Mouse (Mus musculus): ENCODE measurements around the gene Alcam. TPM values are rescaled to one million over a fixed set of nuclear protein-coding genes. Genes with fewer than 3 reads are reported as not detected.

Gene Alcam
- polyA plus RNA-seq, 1 experiment from 2014 or later = 18.2 TPM

GRCm38 (mm10) chr16:52432072-52432471 lies 21.8 kb downstream of the Alcam start:
- WGBS = 92% methylated on average over 1 of the region's 1 CpGs
- no peak overlapping the region for H3K4me3 ChIP-seq
- no peaks in the 10 kb centered on the region for H3K36me3 ChIP-seq
- no peaks in the 10 kb centered on the region for H3K4me1 ChIP-seq (replicated peaks)
- no peaks in the 10 kb centered on the region for H3K27me3 ChIP-seq (ENCODE audit: insufficient read depth, poor library complexity, severe bottlenecking)
- no peaks in the 10 kb centered on the region for H3K9me3 ChIP-seq
- no peak for DNase-seq (ENCODE audit: low spot score)
- H3K27ac ChIP-seq = no peak overlapping the region

DNA sequence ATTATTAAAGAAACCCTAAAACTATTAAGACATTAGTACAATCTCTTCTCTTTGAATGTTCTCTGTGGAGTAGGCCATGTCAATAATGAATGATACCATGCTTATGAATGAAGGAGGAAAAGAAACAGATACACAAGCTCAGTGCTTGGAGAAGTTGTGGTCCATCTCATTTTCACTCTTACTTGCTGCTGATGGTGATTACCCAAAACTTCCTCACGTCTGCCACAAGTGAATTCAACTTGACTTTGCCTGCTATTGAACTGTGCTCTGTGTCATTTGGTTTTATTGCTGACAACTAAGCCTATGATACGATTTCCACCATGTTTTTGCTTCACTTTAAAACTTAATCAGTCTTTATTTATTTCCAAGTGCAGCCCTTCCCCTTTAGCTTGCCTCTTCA lies 22.3 kb downstream of the Alcam start:
- Histone ChIP-seq H3K9me3 (no peaks in the 10 kb centered on the region), H3K27me3 (ENCODE audit: insufficient read depth, poor library complexity, severe bottlenecking) (no peaks in the 10 kb centered on the region), H3K36me3 (no peaks in the 10 kb centered on the region), H3K27ac (no peak overlapping the region), H3K4me1 (replicated peaks) (no peaks in the 10 kb centered on the region), H3K4me3 (no peak overlapping the region)
- 86% methylated on average over 2 of the region's 2 CpGs for WGBS
- no peak for DNase-seq (ENCODE audit: low spot score)

- Histone ChIP-seq H3K27ac (no peak overlapping the region), H3K9me3 (no peaks in the 10 kb centered on the region), H3K4me3 (no peak overlapping the region), H3K36me3 (no peaks in the 10 kb centered on the region), H3K4me1 (replicated peaks) (no peaks in the 10 kb centered on the region), H3K27me3 (ENCODE audit: insufficient read depth, poor library complexity, severe bottlenecking) (no peaks in the 10 kb centered on the region)
- no peak for DNase-seq (ENCODE audit: low spot score)
- WGBS = 82% methylated on average over 3 of the region's 3 CpGs
Observed at GRCm38 (mm10) chr16:52430073-52430472, 23.8 kb downstream of the Alcam start.

- no peak for DNase-seq (ENCODE audit: low spot score)
- no peaks in the 10 kb centered on the region for H3K27me3 ChIP-seq (ENCODE audit: insufficient read depth, poor library complexity, severe bottlenecking)
- H3K4me1 ChIP-seq (replicated peaks) = no peaks in the 10 kb centered on the region
- no peaks in the 10 kb centered on the region for H3K36me3 ChIP-seq
- H3K27ac ChIP-seq = no peak overlapping the region
- H3K4me3 ChIP-seq = no peak overlapping the region
- no peaks in the 10 kb centered on the region for H3K9me3 ChIP-seq
Observed at GRCm38 (mm10) chr16:52429661-52430060, 24.2 kb downstream of the Alcam start.

GRCm38 (mm10) chr16:52428505-52428904 lies 25.4 kb downstream of the Alcam start:
- H3K27me3 ChIP-seq (ENCODE audit: insufficient read depth, poor library complexity, severe bottlenecking) = no peaks in the 10 kb centered on the region
- WGBS = 80% methylated on average over 4 of the region's 4 CpGs
- no peaks in the 10 kb centered on the region for H3K4me1 ChIP-seq (replicated peaks)
- no peaks in the 10 kb centered on the region for H3K9me3 ChIP-seq
- no peak overlapping the region for H3K4me3 ChIP-seq
- H3K27ac ChIP-seq = no peak overlapping the region
- DNase-seq (ENCODE audit: low spot score) = no peak
- no peaks in the 10 kb centered on the region for H3K36me3 ChIP-seq

- WGBS = 82% methylated on average over 5 of the region's 5 CpGs
- no peak overlapping the region for H3K4me3 ChIP-seq
- no peaks in the 10 kb centered on the region for H3K4me1 ChIP-seq (replicated peaks)
- H3K27me3 ChIP-seq (ENCODE audit: insufficient read depth, poor library complexity, severe bottlenecking) = no peaks in the 10 kb centered on the region
- no peaks in the 10 kb centered on the region for H3K9me3 ChIP-seq
- no peak for DNase-seq (ENCODE audit: low spot score)
- H3K36me3 ChIP-seq = no peaks in the 10 kb centered on the region
- no peak overlapping the region for H3K27ac ChIP-seq
Observed at GRCm38 (mm10) chr16:52418568-52419158, 35.2 kb downstream of the Alcam start.

DNA sequence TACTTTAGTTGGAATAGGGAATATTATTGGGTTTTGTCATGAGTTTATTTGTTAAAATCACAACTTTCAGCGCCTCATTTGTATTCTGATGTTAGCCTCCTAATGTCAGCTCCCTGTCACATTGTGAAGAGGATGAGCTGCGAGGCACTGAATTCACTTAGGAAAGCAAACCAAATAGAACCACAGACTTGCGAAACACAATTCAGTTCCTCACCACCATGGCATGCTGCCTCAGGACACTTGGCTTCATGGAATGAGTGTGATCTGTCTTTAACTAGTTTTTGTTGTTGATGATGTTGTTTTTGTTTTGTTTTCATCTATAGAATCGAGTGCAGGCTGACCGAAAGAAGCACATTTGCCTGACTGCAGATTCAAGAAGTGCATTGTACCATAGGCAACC lies 35.9 kb downstream of the Alcam start:
- Histone ChIP-seq H3K27ac (no peak overlapping the region), H3K4me3 (no peak overlapping the region), H3K36me3 (no peaks in the 10 kb centered on the region), H3K9me3 (no peaks in the 10 kb centered on the region), H3K4me1 (replicated peaks) (no peaks in the 10 kb centered on the region), H3K27me3 (ENCODE audit: insufficient read depth, poor library complexity, severe bottlenecking) (no peaks in the 10 kb centered on the region)
- 83% methylated on average over 5 of the region's 5 CpGs for WGBS
- no peak for DNase-seq (ENCODE audit: low spot score)

DNA sequence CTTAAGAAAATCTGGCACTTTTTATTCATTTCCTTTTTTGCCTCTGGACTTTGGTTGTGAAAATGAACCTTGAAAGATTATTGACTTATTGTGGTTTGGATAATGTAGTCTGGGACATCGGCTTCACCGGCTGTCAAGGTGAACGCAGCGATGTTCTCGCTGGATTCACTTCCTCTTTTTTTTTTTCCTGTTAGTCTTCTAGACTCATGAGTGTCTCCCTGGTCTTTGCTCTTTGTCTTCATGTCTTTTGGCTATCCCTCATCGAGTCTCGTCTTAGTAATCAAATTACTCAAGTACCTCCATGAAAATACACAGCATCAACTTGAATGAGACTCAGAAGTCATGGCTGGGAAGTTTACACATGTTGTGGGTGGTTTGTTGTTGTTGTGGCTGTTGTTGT lies 36.7 kb downstream of the Alcam start:
- Histone ChIP-seq H3K9me3 (no peaks in the 10 kb centered on the region), H3K27ac (no peak overlapping the region), H3K4me3 (no peak overlapping the region), H3K36me3 (no peaks in the 10 kb centered on the region), H3K27me3 (ENCODE audit: insufficient read depth, poor library complexity, severe bottlenecking) (no peaks in the 10 kb centered on the region), H3K4me1 (replicated peaks) (no peaks in the 10 kb centered on the region)
- DNase-seq (ENCODE audit: low spot score) = no peak
- WGBS = 92% methylated on average over 7 of the region's 7 CpGs

DNA sequence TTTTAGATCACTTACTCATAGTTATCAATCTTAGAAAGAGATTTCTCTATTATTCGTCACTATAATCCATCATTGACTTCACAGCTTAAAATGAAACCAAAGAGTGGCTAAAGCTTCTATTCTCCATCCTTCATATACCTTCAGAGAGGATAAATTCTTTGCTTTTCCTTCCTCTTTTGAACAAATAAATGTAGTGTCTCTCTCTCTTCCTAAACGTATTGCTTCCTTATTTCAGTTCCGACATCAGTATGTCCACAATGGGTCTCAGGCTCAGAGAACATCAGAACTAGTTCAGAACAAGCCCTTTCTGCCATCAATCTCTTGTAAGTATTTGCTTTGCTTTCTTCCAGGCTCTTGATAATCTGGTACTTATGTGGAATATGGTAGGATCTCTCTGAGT lies 40.2 kb downstream of the Alcam start:
- Histone ChIP-seq H3K27ac (no peak overlapping the region), H3K9me3 (no peaks in the 10 kb centered on the region), H3K36me3 (no peaks in the 10 kb centered on the region), H3K27me3 (ENCODE audit: insufficient read depth, poor library complexity, severe bottlenecking) (no peaks in the 10 kb centered on the region), H3K4me1 (replicated peaks) (no peaks in the 10 kb centered on the region), H3K4me3 (no peak overlapping the region)
- 90% methylated on average over 3 of the region's 3 CpGs for WGBS
- no peak for DNase-seq (ENCODE audit: low spot score)

GRCm38 (mm10) chr16:52406072-52406471 lies 47.8 kb downstream of the Alcam start:
- H3K9me3 ChIP-seq = no peaks in the 10 kb centered on the region
- no peaks in the 10 kb centered on the region for H3K36me3 ChIP-seq
- no peaks in the 10 kb centered on the region for H3K4me1 ChIP-seq (replicated peaks)
- 93% methylated on average over 3 of the region's 3 CpGs for WGBS
- no peak for DNase-seq (ENCODE audit: low spot score)
- no peaks in the 10 kb centered on the region for H3K27me3 ChIP-seq (ENCODE audit: insufficient read depth, poor library complexity, severe bottlenecking)
- no peak overlapping the region for H3K27ac ChIP-seq
- H3K4me3 ChIP-seq = no peak overlapping the region

DNA sequence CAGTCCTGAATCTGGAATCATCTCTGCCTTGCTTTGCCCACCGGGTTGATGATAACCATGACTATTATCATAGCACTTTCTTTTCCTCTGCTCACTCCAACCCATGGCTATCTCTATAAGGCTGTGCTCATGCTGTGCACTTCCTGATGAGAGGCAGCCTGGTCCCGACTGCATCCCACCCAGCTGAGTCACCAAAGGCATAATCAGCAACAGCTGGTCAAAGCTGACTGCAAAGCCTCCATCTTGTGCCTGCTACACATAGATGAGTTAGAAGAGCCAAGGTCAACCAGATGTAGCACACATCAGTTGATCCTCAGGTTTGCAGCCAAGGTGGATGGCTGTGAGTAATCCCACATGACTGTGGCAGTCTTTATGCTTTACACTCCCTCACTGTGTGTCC lies 48.6 kb downstream of the Alcam start:
- no peaks in the 10 kb centered on the region for H3K9me3 ChIP-seq
- H3K4me3 ChIP-seq = no peak overlapping the region
- H3K27me3 ChIP-seq (ENCODE audit: insufficient read depth, poor library complexity, severe bottlenecking) = no peaks in the 10 kb centered on the region
- no peak for DNase-seq (ENCODE audit: low spot score)
- 73% methylated on average over 2 of the region's 2 CpGs for WGBS
- H3K4me1 ChIP-seq (replicated peaks) = no peaks in the 10 kb centered on the region
- no peaks in the 10 kb centered on the region for H3K36me3 ChIP-seq
- H3K27ac ChIP-seq = no peak overlapping the region

GRCm38 (mm10) chr16:52399112-52399511 lies 54.8 kb downstream of the Alcam start:
- 88% methylated on average over 3 of the region's 3 CpGs for WGBS
- no peaks in the 10 kb centered on the region for H3K4me1 ChIP-seq (replicated peaks)
- no peaks in the 10 kb centered on the region for H3K9me3 ChIP-seq
- H3K4me3 ChIP-seq = no peak overlapping the region
- no peaks in the 10 kb centered on the region for H3K27me3 ChIP-seq (ENCODE audit: insufficient read depth, poor library complexity, severe bottlenecking)
- H3K36me3 ChIP-seq = no peaks in the 10 kb centered on the region
- DNase-seq (ENCODE audit: low spot score) = no peak
- H3K27ac ChIP-seq = no peak overlapping the region

- peaks cover 10% of the 10 kb centered on the region; the same call in 1 of the 2 replicates for H3K4me1 ChIP-seq (replicated peaks)
- H3K27ac ChIP-seq = no peak overlapping the region
- H3K27me3 ChIP-seq (ENCODE audit: insufficient read depth, poor library complexity, severe bottlenecking) = no peaks in the 10 kb centered on the region
- WGBS = 75% methylated on average over 5 of the region's 5 CpGs
- H3K9me3 ChIP-seq = no peaks in the 10 kb centered on the region
- no peak for DNase-seq (ENCODE audit: low spot score)
- no peaks in the 10 kb centered on the region for H3K36me3 ChIP-seq
- no peak overlapping the region for H3K4me3 ChIP-seq
Observed at GRCm38 (mm10) chr16:52386781-52387300, 67.0 kb downstream of the Alcam start.

All from hindbrain, embryonic 10.5 days (tissue).